Mouse (Mus musculus) cerebellum, adult 2 months (tissue): ENCODE data around the gene Nup188.

Experiments
- CTCF ChIP-seq: fragments of 200-500 bp; IDR thresholded peaks from 2 replicates; pipeline ENCODE4 v1.5.1; 2011; ENCODE audit warnings: low read depth, mild to moderate bottlenecking, control low read depth, low read length, moderate library complexity, borderline replicate concordance; ENCODE audit not compliant: insufficient read depth
- POLR2A ChIP-seq: fragments of 200-500 bp; IDR thresholded peaks from 2 replicates; pipeline ENCODE4 v1.6.1; 2011; ENCODE audit warnings: low read length, control low read depth, borderline replicate concordance; ENCODE audit not compliant: insufficient read depth

DNA sequence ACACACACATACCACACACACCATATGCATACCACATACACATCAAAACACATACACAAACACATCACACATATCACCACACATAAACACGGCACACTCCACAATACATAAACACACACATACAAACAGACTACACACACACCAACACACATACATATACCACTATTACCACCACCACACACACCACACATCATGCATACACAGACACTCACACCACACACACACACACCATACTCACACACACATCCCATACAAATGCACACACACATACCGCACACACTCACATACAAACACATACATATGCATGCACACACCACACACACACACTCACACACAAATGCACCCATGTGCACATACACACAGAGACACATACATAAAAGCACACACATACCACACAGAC, 18.7 kb upstream of the Nup188 start:
- TF ChIP-seq CTCF, result no peak
- no peak for TF ChIP-seq POLR2A
